In the genomic region with DNA sequence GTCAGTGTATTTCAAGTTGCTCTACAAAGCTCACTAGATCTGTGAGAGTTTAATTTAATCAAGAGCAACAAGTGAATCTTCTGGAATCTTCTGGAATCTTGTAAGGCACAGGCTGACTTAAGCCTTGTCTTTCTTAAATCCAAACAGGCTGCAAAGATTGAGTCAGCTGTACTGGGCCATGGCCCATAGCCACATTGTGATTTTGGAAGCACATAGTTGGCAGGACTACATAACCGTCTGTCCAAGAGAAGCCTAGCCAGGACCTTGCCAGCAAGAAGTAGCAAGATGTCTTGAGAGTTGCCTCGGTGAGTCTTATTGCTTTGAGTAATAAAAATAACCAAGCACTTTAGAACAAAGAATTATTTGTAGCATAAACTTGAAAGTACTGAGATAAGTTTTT, we compare ENCODE assay signal across 11 mouse cellular contexts. TPM values are rescaled to one million over a fixed set of nuclear protein-coding genes. Genes with fewer than 3 reads are reported as not detected.
A peak's percentile ranks its signal among the peaks of the same experiment; 100 is the strongest.
DNase-seq lines count a peak whose midpoint lies in the region; ATAC-seq lines count a peak whose summit lies in the region.
"Had no signal": no experiment of that assay in that cellular context is flagged by ENCODE, and none has a peak within 500 bp of the region (broad histone marks: within the 10 kb centered on the region; RNA-seq: fewer than 3 reads in every experiment).

No protein-coding gene starts in this region.

- no peak for ATAC-seq in erythroid progenitor cell, adult 5-6 weeks (replicated peaks; ENCODE audit: low FRiP score, poor library complexity, severe bottlenecking)

- DNase-seq in adrenal gland, postnatal 14 days, result peak; percentile 35
- DNase-seq in adrenal gland, postnatal 25 days, result no peak
- DNase-seq in lung, postnatal 36 days, result peak; percentile 20
- DNase-seq in lung, postnatal 14 days, result no peak
- DNase-seq in gastrocnemius, postnatal 10 days, result peak; percentile 23
- DNase-seq in urinary bladder, postnatal 25 days (ENCODE audit: low spot score), result no peak
- no peak for DNase-seq in liver
- DNase-seq: kidney, postnatal 10 days; layer of hippocampus, postnatal 36 days had no signal

RNA-seq across cellular contexts. Expression of a gene that starts 18.4 kb away (rescaled TPM):
- total RNA-seq in adrenal gland, postnatal 14 days (2021), result not detected in 2 replicates
- total RNA-seq in adrenal gland, postnatal 25 days (2021), result not detected in 2 replicates
- 10 to 100 TPM; 56.3 to 62.1 TPM for total RNA-seq in gastrocnemius, postnatal 10 days (2021)
- total RNA-seq in erythroid progenitor cell, adult 5-6 weeks (2015; ENCODE audit: low replicate concordance), result not detected in 2 replicates
- not detected in 2 replicates for total RNA-seq in erythroid progenitor cell, adult 5-6 weeks (2017; ENCODE audit: low replicate concordance)
- total RNA-seq: ES-E14 had no signal

RNA-seq across cellular contexts. Expression of a gene that starts 59.9 kb away (rescaled TPM):
- 0.33 and 1.6 TPM in 2 replicates for total RNA-seq in adrenal gland, postnatal 14 days (2021)
- 0.24 TPM in 1 of 2 replicates, not detected in the other for total RNA-seq in adrenal gland, postnatal 25 days (2021)
- 1 to 10 TPM; 1.6 to 2.1 TPM for total RNA-seq in gastrocnemius, postnatal 10 days (2021)
- not detected in 2 replicates for total RNA-seq in erythroid progenitor cell, adult 5-6 weeks (2015; ENCODE audit: low replicate concordance)
- total RNA-seq in erythroid progenitor cell, adult 5-6 weeks (2017; ENCODE audit: low replicate concordance), result not detected in 2 replicates

Comparison
In these comparisons a context has a peak if more than half of its experiments do, and no peak if none do; other contexts are left out.
1. DNase-seq: peak in adrenal gland, postnatal 14 days (single experiment), lung, postnatal 36 days (single experiment) and gastrocnemius, postnatal 10 days (single experiment); none in adrenal gland, postnatal 25 days (single experiment), lung, postnatal 14 days (single experiment), urinary bladder, postnatal 25 days (single experiment) and liver (single experiment).
2. RNA of a gene that starts 18.4 kb away (total RNA-seq): 56.3 to 62.1 TPM in gastrocnemius, postnatal 10 days; not detected in adrenal gland, postnatal 14 days, not detected in adrenal gland, postnatal 25 days and not detected in erythroid progenitor cell, adult 5-6 weeks; every median in the first group is over 10 times any median in the second.